ENCODE assay signal across 25 mouse cellular contexts in genomic region chr16:18220856-18221542, GRCm38 (mm10). TPM values are rescaled to one million over a fixed set of nuclear protein-coding genes. Genes with fewer than 3 reads are reported as not detected.
DNase-seq lines count a peak whose midpoint lies in the region; ATAC-seq lines count a peak whose summit lies in the region.
"Had no signal": no experiment of that assay in that cellular context is flagged by ENCODE, and none has a peak within 500 bp of the region (broad histone marks: within the 10 kb centered on the region; RNA-seq: fewer than 3 reads in every experiment).

No protein-coding gene starts in this region.

- H3K4me2 ChIP-seq in midbrain, embryonic 12.5 days (replicated peaks): no peak overlapping the region
- H3K4me2 ChIP-seq in midbrain, embryonic 11.5 days: no peak overlapping the region
- H3K4me2 ChIP-seq: forebrain, embryonic 13.5 days; hindbrain, embryonic 14.5 days had no signal

- no peak for DNase-seq in heart, embryonic 10.5 days (ENCODE audit: low spot score)
- no peak for DNase-seq in heart, postnatal 10 days
- no peak for DNase-seq in midbrain, embryonic 11.5 days (ENCODE audit: low spot score, missing footprints)
- peak; percentile 5 for DNase-seq in thymus, postnatal 14 days
- DNase-seq in thymus, adult 18-20 months: no peak
- no peak for DNase-seq in left cerebral cortex, postnatal 36 days (ENCODE audit: low spot score in 2 of 2)
- no peak for DNase-seq in cerebellum, adult 11 months
- DNase-seq: adrenal gland, postnatal 14 days; cerebellum, adult 18-20 months; cerebellum, adult 9-11 months; cerebellum, postnatal 36 days; forebrain, postnatal 0 days; gastrocnemius, postnatal 14 days; heart, postnatal 14 days had no signal

- H3K36me3 ChIP-seq in heart, embryonic 10.5 days: peaks cover 52% of the 10 kb centered on the region
- H3K36me3 ChIP-seq in midbrain, embryonic 12.5 days: peaks cover 39% of the 10 kb centered on the region
- peaks cover 7% of the 10 kb centered on the region; the same call in 1 of the 2 replicates for H3K36me3 ChIP-seq in midbrain, embryonic 11.5 days (ENCODE audit: control insufficient read depth, insufficient read depth, low read length)

- H3K27me3 ChIP-seq in heart, embryonic 10.5 days (ENCODE audit: insufficient read depth, poor library complexity, severe bottlenecking): no peaks in the 10 kb centered on the region
- no peaks in the 10 kb centered on the region for H3K27me3 ChIP-seq in midbrain, embryonic 12.5 days
- H3K27me3 ChIP-seq in midbrain, embryonic 11.5 days (ENCODE audit: control insufficient read depth, insufficient read depth, low read length): no peaks in the 10 kb centered on the region
- H3K27me3 ChIP-seq: forebrain, embryonic 13.5 days; Patski had no signal

- intact Hi-C loops in heart, postnatal 10 days (cut with DNase I): no loop called here
- intact Hi-C loops in left cerebral cortex, postnatal 36 days (cut with DNase I): loop anchor here (10.0 kb wide), 1 partner anchor 296 kb away; the partner anchor contains the start of gene Slc25a1

- no peak for ATAC-seq in midbrain, embryonic 12.5 days (ENCODE audit: low FRiP score, low read depth)
- ATAC-seq in midbrain, embryonic 11.5 days (ENCODE audit: low FRiP score): no peak
- ATAC-seq: activated CD4-positive, CD25-positive, alpha-beta regulatory T cell, adult 4 months; Patski had no signal

- H3K27ac ChIP-seq in heart, embryonic 10.5 days: 0 out of 2 replicates have a peak overlapping the region, but pooled peaks have one; percentile 48
- 0 out of 2 replicates have a peak overlapping the region, but pooled peaks have one; percentile 3 for H3K27ac ChIP-seq in midbrain, embryonic 12.5 days (replicated peaks)
- no peak overlapping the region for H3K27ac ChIP-seq in midbrain, embryonic 11.5 days (ENCODE audit: low read depth, low read length)
- H3K27ac ChIP-seq: forebrain, embryonic 13.5 days; hindbrain, embryonic 14.5 days had no signal

- no peak overlapping the region for H3K4me3 ChIP-seq in heart, embryonic 10.5 days
- H3K4me3 ChIP-seq in midbrain, embryonic 12.5 days: no peak overlapping the region
- no peak overlapping the region for H3K4me3 ChIP-seq in midbrain, embryonic 11.5 days (ENCODE audit: low read depth, low read length)
- H3K4me3 ChIP-seq: forebrain, embryonic 13.5 days had no signal

- H3K4me1 ChIP-seq in heart, embryonic 10.5 days: peaks cover 35% of the 10 kb centered on the region
- H3K4me1 ChIP-seq in midbrain, embryonic 12.5 days: peaks cover 19% of the 10 kb centered on the region
- H3K4me1 ChIP-seq in midbrain, embryonic 11.5 days (ENCODE audit: control insufficient read depth, insufficient read depth, low read length): peaks cover 7% of the 10 kb centered on the region

- H3K9ac ChIP-seq in midbrain, embryonic 12.5 days (replicated peaks): no peak overlapping the region
- no peak overlapping the region for H3K9ac ChIP-seq in midbrain, embryonic 11.5 days (ENCODE audit: low read length)
- H3K9ac ChIP-seq: forebrain, embryonic 13.5 days; forebrain, postnatal 0 days; hindbrain, embryonic 14.5 days had no signal

- 88% methylated on average over 6 of the region's 6 CpGs for WGBS in heart, embryonic 10.5 days
- 86% methylated on average over 6 of the region's 6 CpGs for WGBS in midbrain, embryonic 12.5 days
- 90% methylated on average over 6 of the region's 6 CpGs for WGBS in midbrain, embryonic 11.5 days

- H3K9me3 ChIP-seq in heart, embryonic 10.5 days: no peaks in the 10 kb centered on the region
- H3K9me3 ChIP-seq in midbrain, embryonic 12.5 days: no peaks in the 10 kb centered on the region
- H3K9me3 ChIP-seq in midbrain, embryonic 11.5 days (ENCODE audit: control insufficient read depth, low read length): no peaks in the 10 kb centered on the region
- H3K9me3 ChIP-seq: forebrain, embryonic 13.5 days had no signal

RNA-seq across cellular contexts. Expression of gene Ccdc188, which starts 3.3 kb away (rescaled TPM):
- polyA plus RNA-seq in heart, embryonic 10.5 days (2016; fragmentation: Nextera tagmentation; extraction: Ambion mirVana): not detected in 2 replicates
- total RNA-seq in heart, postnatal 10 days (2021): not detected
- polyA plus RNA-seq in midbrain, embryonic 12.5 days (2016; fragmentation: Nextera tagmentation; extraction: Ambion mirVana): not detected in 2 replicates
- not detected in 2 replicates for polyA plus RNA-seq in midbrain, embryonic 11.5 days (2014; fragmentation: Nextera tagmentation; extraction: Ambion mirVana)
- under 1 TPM in 1 of 2 experiments, not detected in 1; 0.57 TPM for total RNA-seq in left cerebral cortex, postnatal 36 days (2021)
- total RNA-seq: adrenal gland, adult 18-20 months; adrenal gland, postnatal 14 days; forebrain, postnatal 0 days; gastrocnemius, adult 18-20 months; gastrocnemius, postnatal 14 days; heart, adult 8-10 months; heart, postnatal 14 days; hematopoietic stem cell, adult 5-6 weeks had no signal
- polyA plus RNA-seq: activated CD4-positive, CD25-positive, alpha-beta regulatory T cell, adult 4 months; embryonic facial prominence, embryonic 14.5 days; forebrain, embryonic 13.5 days; hindbrain, embryonic 14.5 days; Patski had no signal

RNA-seq across cellular contexts. Expression of gene Zdhhc8, which starts 13.9 kb away (rescaled TPM):
- 21.2 and 27.5 TPM in 2 replicates for polyA plus RNA-seq in heart, embryonic 10.5 days (2016; fragmentation: Nextera tagmentation; extraction: Ambion mirVana)
- 10 to 100 TPM; 33.2 to 35.7 TPM for total RNA-seq in heart, postnatal 10 days (2021)
- 15.0 and 16.6 TPM in 2 replicates for polyA plus RNA-seq in midbrain, embryonic 12.5 days (2016; fragmentation: Nextera tagmentation; extraction: Ambion mirVana)
- 7.1 and 8.4 TPM in 2 replicates for polyA plus RNA-seq in midbrain, embryonic 11.5 days (2014; fragmentation: Nextera tagmentation; extraction: Ambion mirVana)
- total RNA-seq in left cerebral cortex, postnatal 36 days (2021): 100 to 1,000 TPM; 145 to 154 TPM

RNA-seq across cellular contexts. Expression of gene Trmt2a, which starts 27.5 kb away (rescaled TPM):
- polyA plus RNA-seq in heart, embryonic 10.5 days (2016; fragmentation: Nextera tagmentation; extraction: Ambion mirVana): 83.3 and 111 TPM in 2 replicates
- total RNA-seq in heart, postnatal 10 days (2021): 10 to 100 TPM; 24.1 to 30.6 TPM
- polyA plus RNA-seq in midbrain, embryonic 12.5 days (2016; fragmentation: Nextera tagmentation; extraction: Ambion mirVana): 112 and 120 TPM in 2 replicates
- polyA plus RNA-seq in midbrain, embryonic 11.5 days (2014; fragmentation: Nextera tagmentation; extraction: Ambion mirVana): 90.4 and 104 TPM in 2 replicates
- total RNA-seq in left cerebral cortex, postnatal 36 days (2021): 10 to 100 TPM; 39.7 to 59.3 TPM

RNA-seq across cellular contexts. Expression of gene Ranbp1, which starts 27.5 kb away (rescaled TPM):
- polyA plus RNA-seq in heart, embryonic 10.5 days (2016; fragmentation: Nextera tagmentation; extraction: Ambion mirVana): 601 and 873 TPM in 2 replicates
- total RNA-seq in heart, postnatal 10 days (2021): 10 to 100 TPM; 79.1 to 82.9 TPM
- polyA plus RNA-seq in midbrain, embryonic 12.5 days (2016; fragmentation: Nextera tagmentation; extraction: Ambion mirVana): 869 and 888 TPM in 2 replicates
- polyA plus RNA-seq in midbrain, embryonic 11.5 days (2014; fragmentation: Nextera tagmentation; extraction: Ambion mirVana): 1,256 and 1,339 TPM in 2 replicates
- total RNA-seq in left cerebral cortex, postnatal 36 days (2021): 10 to 100 TPM; 85.8 to 89.3 TPM

RNA-seq across cellular contexts. Expression of gene Gm49776, which starts 37.1 kb away (rescaled TPM):
- 1.4 and 4.0 TPM in 2 replicates for polyA plus RNA-seq in heart, embryonic 10.5 days (2016; fragmentation: Nextera tagmentation; extraction: Ambion mirVana)
- total RNA-seq in heart, postnatal 10 days (2021): not detected
- polyA plus RNA-seq in midbrain, embryonic 12.5 days (2016; fragmentation: Nextera tagmentation; extraction: Ambion mirVana): 1.9 and 3.3 TPM in 2 replicates
- polyA plus RNA-seq in midbrain, embryonic 11.5 days (2014; fragmentation: Nextera tagmentation; extraction: Ambion mirVana): 1.4 TPM in 1 of 2 replicates, not detected in the other
- total RNA-seq in left cerebral cortex, postnatal 36 days (2021): not detected
- total RNA-seq: adrenal gland, adult 18-20 months; adrenal gland, postnatal 14 days; forebrain, postnatal 0 days; gastrocnemius, adult 18-20 months; gastrocnemius, postnatal 14 days; heart, adult 8-10 months; heart, postnatal 14 days; hematopoietic stem cell, adult 5-6 weeks had no signal
- polyA plus RNA-seq: activated CD4-positive, CD25-positive, alpha-beta regulatory T cell, adult 4 months; gonadal fat pad, adult 2 months; hindbrain, embryonic 14.5 days had no signal
